Mouse (Mus musculus) bone marrow, adult 2 months (tissue): ENCODE measurements at regions not wholly inside any gene's neighbourhood (a gene's known extent, or its start where the extent isn't known, plus 50 kb on each side); places are given as distances from the start of the nearest gene placed in this dataset.

ENCODE experiments used
- CTCF ChIP-seq: fragments of 200-500 bp; IDR thresholded peaks from 2 replicates; pipeline ENCODE4 v1.5.1; 2011; ENCODE audit warnings: low read length, control low read depth; ENCODE audit not compliant: control insufficient read depth, insufficient read depth
- POLR2A ChIP-seq: fragments of 200-500 bp; IDR thresholded peaks from 2 replicates; pipeline ENCODE4 v1.6.1; 2011; ENCODE audit warnings: low read depth, mild to moderate bottlenecking, control low read depth, low read length, borderline replicate concordance; ENCODE audit not compliant: control insufficient read depth

DNA sequence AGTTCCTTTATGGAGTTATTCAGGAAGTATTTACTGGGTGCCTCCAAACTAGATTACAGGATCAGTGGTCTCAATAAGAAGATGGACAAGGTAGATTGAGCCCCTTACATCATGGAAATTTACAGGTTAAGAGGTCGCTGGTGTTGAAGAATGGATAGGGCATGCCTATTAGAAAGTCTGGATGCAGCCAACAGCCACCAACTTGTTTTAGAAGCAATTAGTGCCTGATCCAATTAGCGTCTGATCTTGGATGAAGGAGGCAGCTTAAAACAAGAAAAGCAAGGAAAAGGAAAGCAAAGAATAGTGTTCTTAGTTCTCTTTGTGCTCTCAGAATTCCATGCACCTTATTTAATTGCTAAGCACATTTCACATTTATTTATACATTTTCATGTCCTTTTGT lies 182.8 kb upstream of the Tsc22d2 start:
- TF ChIP-seq POLR2A (no peak), CTCF (no peak)
